Mouse (Mus musculus) MEL (cell line): ENCODE data around the gene Mcu. TPM values are rescaled to one million over a fixed set of nuclear protein-coding genes. Genes with fewer than 3 reads are reported as not detected.

Source experiments
- DNase-seq: peaks from one replicate; pipeline ENCODE4 v3.0.0; 2011; ENCODE audit warnings: low read depth, low spot score
- H3K27ac ChIP-seq: 2 replicates; pipeline ENCODE4 v1.5.1; 2012; ENCODE audit warnings: low read depth, mild to moderate bottlenecking, control low read depth, low read length, moderate library complexity; ENCODE audit not compliant: control insufficient read depth
- H3K27me3 ChIP-seq, 2 experiments: fragments of 150-350 bp in 1 of 2; sonication (generic) in 1 of 2; 2 replicates each; pipeline ENCODE4 v1.6.1; 2012; ENCODE audit warnings: low read length in 2 of 2, mild to moderate bottlenecking in 2 of 2, improper control_type of control experiment in 1 of 2, moderate library complexity in 1 of 2; ENCODE audit not compliant: insufficient read depth in 2 of 2, control insufficient read depth in 1 of 2
- H3K36me3 ChIP-seq, 2 experiments: 2 replicates each; pipeline ENCODE4 v1.6.1; 2012 to 2014; ENCODE audit warnings: low read length in 2 of 2, improper control_type of control experiment in 1 of 2, inconsistent platforms in 1 of 2, mild to moderate bottlenecking in 1 of 2; ENCODE audit not compliant: insufficient read depth in 2 of 2, control insufficient read depth in 1 of 2
- H3K4me1 ChIP-seq, 2 experiments: fragments of 150-350 bp in 1 of 2; sonication (generic) in 1 of 2; 2 replicates each; pipeline ENCODE4 v1.6.1; 2012; ENCODE audit warnings: low read length in 2 of 2, improper control_type of control experiment in 1 of 2, mild to moderate bottlenecking in 1 of 2; ENCODE audit not compliant: insufficient read depth in 2 of 2, control insufficient read depth in 1 of 2
- H3K4me3 ChIP-seq, 2 experiments: fragments of 150-350 bp in 1 of 2; sonication (generic) in 1 of 2; 2 replicates each; pipeline ENCODE4 v1.5.1; 2012; ENCODE audit warnings: low read depth in 2 of 2, low read length in 2 of 2, mild to moderate bottlenecking in 2 of 2, moderate library complexity in 2 of 2, control low read depth in 1 of 2, improper control_type of control experiment in 1 of 2; ENCODE audit not compliant: control insufficient read depth in 1 of 2, insufficient read depth in 1 of 2
- H3K79me2 ChIP-seq: 2 replicates; pipeline ENCODE4 v1.6.1; 2012; ENCODE audit warnings: mild to moderate bottlenecking, low read length, moderate library complexity; ENCODE audit not compliant: control insufficient read depth, poor library complexity, insufficient read depth
- H3K9ac ChIP-seq: 2 replicates; pipeline ENCODE4 v1.6.1; 2012; ENCODE audit warnings: low read depth, mild to moderate bottlenecking, control low read depth, low read length, moderate library complexity; ENCODE audit not compliant: control insufficient read depth, poor library complexity, severe bottlenecking
- H3K9me3 ChIP-seq: fragments of 150-350 bp; sonication (generic); replicated peaks from 2 replicates; pipeline ENCODE4 v1.6.1; 2012; ENCODE audit warnings: mild to moderate bottlenecking, low read length, improper control_type of control experiment, moderate library complexity; ENCODE audit not compliant: insufficient read depth
- BHLHE40 ChIP-seq: IDR thresholded peaks from 2 replicates; pipeline ENCODE4 v1.6.1; 2012; ENCODE audit warnings: low read depth, mild to moderate bottlenecking, inconsistent platforms, low read length, improper control_type of control experiment, borderline replicate concordance
- CHD2 ChIP-seq: IDR thresholded peaks from 2 replicates; pipeline ENCODE4 v1.6.1; 2011; ENCODE audit warnings: low read length, improper control_type of control experiment
- ETS1 ChIP-seq: IDR thresholded peaks from 2 replicates; pipeline ENCODE4 v1.6.1; 2012; ENCODE audit warnings: low read depth, mild to moderate bottlenecking, inconsistent platforms, low read length, improper control_type of control experiment, moderate library complexity
- JUND ChIP-seq: IDR thresholded peaks from 2 replicates; pipeline ENCODE4 v1.6.1; 2011; ENCODE audit warnings: low read depth, mild to moderate bottlenecking, improper control_type of control experiment, low read length
- MAX ChIP-seq: IDR thresholded peaks from 2 replicates; pipeline ENCODE4 v1.6.1; 2011; ENCODE audit warnings: low read length, improper control_type of control experiment
- MAZ ChIP-seq: IDR thresholded peaks from 2 replicates; pipeline ENCODE4 v1.6.1; 2012; ENCODE audit warnings: low read depth, mild to moderate bottlenecking, inconsistent platforms, low read length, improper control_type of control experiment
- MEF2A ChIP-seq: IDR thresholded peaks from 2 replicates; pipeline ENCODE4 v1.6.1; 2014; ENCODE audit warnings: low read depth, mild to moderate bottlenecking, inconsistent platforms, low read length, improper control_type of control experiment; ENCODE audit not compliant: poor library complexity, insufficient replicate concordance, severe bottlenecking; ENCODE audit errors: extremely low read depth
- MYB ChIP-seq: IDR thresholded peaks from 2 replicates; pipeline ENCODE4 v1.6.1; 2011; ENCODE audit warnings: mild to moderate bottlenecking, low read depth, low read length, improper control_type of control experiment
- MYC ChIP-seq: IDR thresholded peaks from 2 replicates; pipeline ENCODE4 v1.6.1; 2011; ENCODE audit warnings: low read depth, mild to moderate bottlenecking, low read length, improper control_type of control experiment, moderate library complexity
- POLR2A ChIP-seq, 2 experiments: IDR thresholded peaks; 2 replicates each; pipeline ENCODE4 v1.6.1; 2011 to 2012; ENCODE audit warnings: low read length in 2 of 2, mild to moderate bottlenecking in 2 of 2, control low read depth in 1 of 2, improper control_type of control experiment in 1 of 2, low read depth in 1 of 2, moderate library complexity in 1 of 2; ENCODE audit not compliant: control insufficient read depth in 1 of 2, insufficient read depth in 1 of 2, poor library complexity in 1 of 2
- POLR2AphosphoS2 ChIP-seq: IDR thresholded peaks from 2 replicates; pipeline ENCODE4 v1.6.1; 2011; ENCODE audit warnings: low read length, improper control_type of control experiment
- RCOR1 ChIP-seq: IDR thresholded peaks from 2 replicates; pipeline ENCODE4 v1.6.1; 2012; ENCODE audit warnings: low read depth, mild to moderate bottlenecking, inconsistent platforms, low read length, improper control_type of control experiment
- SMC3 ChIP-seq: IDR thresholded peaks from 2 replicates; pipeline ENCODE4 v1.6.1; 2011; ENCODE audit warnings: low read depth, low read length, improper control_type of control experiment
- TAL1 ChIP-seq: IDR thresholded peaks from 2 replicates; pipeline ENCODE4 v1.6.1; 2012; ENCODE audit warnings: mild to moderate bottlenecking, inconsistent platforms, low read length, moderate library complexity, mixed read lengths
- TBP ChIP-seq: IDR thresholded peaks from 2 replicates; pipeline ENCODE4 v1.8.0; 2011; ENCODE audit warnings: low read depth, low read length, improper control_type of control experiment
- TCF12 ChIP-seq: IDR thresholded peaks from 2 replicates; pipeline ENCODE4 v1.6.1; 2014; ENCODE audit warnings: low read depth, mild to moderate bottlenecking, inconsistent platforms, low read length, improper control_type of control experiment, moderate library complexity
- ZC3H11A ChIP-seq: IDR thresholded peaks from 2 replicates; pipeline ENCODE4 v1.6.1; 2012; ENCODE audit warnings: low read depth, mild to moderate bottlenecking, inconsistent platforms, low read length, improper control_type of control experiment
- ZMIZ1 ChIP-seq: IDR thresholded peaks from 2 replicates; pipeline ENCODE4 v1.6.1; 2012; ENCODE audit warnings: low read depth, mild to moderate bottlenecking, inconsistent platforms, low read length, improper control_type of control experiment, moderate library complexity
- ZNF384 ChIP-seq: IDR thresholded peaks from 2 replicates; pipeline ENCODE4 v1.6.1; 2012; ENCODE audit warnings: low read depth, mild to moderate bottlenecking, inconsistent platforms, low read length, improper control_type of control experiment
- polyA plus RNA-seq, 2 experiments: library from polyadenylated mRNA; stranded (reverse) in 1 of 2; unstranded in 1 of 2; fragments of >175 nt in 1 of 2; fragments of >200 nt in 1 of 2; gene quantifications; 2 replicates each; pipeline versions ENCODE4 v1.2.1 to v1.2.4; 2012; ENCODE audit warnings: low replicate concordance in 2 of 2, low read depth in 1 of 2; ENCODE audit not compliant: insufficient read length in 2 of 2, insufficient read depth in 1 of 2, missing spikeins in 1 of 2
- total RNA-seq: library from RNA; depleted of rRNA; stranded (reverse); fragments of 300-350 nt; gene quantifications from 2 replicates; pipeline ENCODE4 v1.2.3, GENCODE M21; 2012

The Mcu gene
- total and polyA plus RNA-seq, 3 experiments, result 7.7 to 9.4 TPM; not detected in 1

- H3K79me2 ChIP-seq, result no peaks in the 10 kb centered on the region
- H3K27me3 ChIP-seq, result no peaks in the 10 kb centered on the region
- no peaks in the 10 kb centered on the region for H3K36me3 ChIP-seq
- H3K27ac ChIP-seq, result no peak overlapping the region
- no peaks in the 10 kb centered on the region for H3K9me3 ChIP-seq
- DNase-seq, result no peak
- no peak overlapping the region for H3K9ac ChIP-seq
- H3K4me1 ChIP-seq, result no peaks in the 10 kb centered on the region
- H3K4me3 ChIP-seq, result no peak overlapping the region
- TF ChIP-seq ETS1, result no peak
- no peak for TF ChIP-seq MAZ
- TF ChIP-seq ZMIZ1, result no peak
- no peak for TF ChIP-seq TAL1
Observed at GRCm38 (mm10) chr10:59543351-59543750, 73.1 kb downstream of the Mcu start.

DNA sequence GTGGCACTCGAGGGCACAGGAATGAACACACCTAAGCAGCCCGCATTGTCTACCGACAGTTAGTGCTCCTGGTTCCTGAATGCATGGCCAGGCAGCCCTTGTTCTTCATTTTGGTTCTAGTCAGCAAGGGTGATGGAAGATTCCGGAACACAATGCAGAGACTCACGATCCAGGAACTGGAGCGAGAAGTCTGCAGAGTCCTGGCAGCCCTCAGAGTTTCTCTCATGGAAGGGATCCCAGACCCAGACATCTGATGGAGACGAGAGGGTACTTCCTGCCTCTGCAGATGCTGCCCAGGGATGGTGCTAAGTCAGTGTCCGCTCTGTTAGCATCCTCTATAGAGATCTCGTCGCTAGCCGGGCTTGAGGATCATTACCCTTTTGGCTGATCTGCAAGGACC, 75.0 kb downstream of the Mcu start:
- H3K36me3 ChIP-seq, result no peaks in the 10 kb centered on the region
- no peak overlapping the region for H3K27ac ChIP-seq
- H3K9me3 ChIP-seq, result no peaks in the 10 kb centered on the region
- H3K79me2 ChIP-seq, result no peaks in the 10 kb centered on the region
- H3K9ac ChIP-seq, result no peak overlapping the region
- no peak overlapping the region for H3K4me3 ChIP-seq
- no peaks in the 10 kb centered on the region for H3K4me1 ChIP-seq
- TF ChIP-seq MAX, result no peak
- no peak for TF ChIP-seq ZC3H11A
- no peak for TF ChIP-seq POLR2AphosphoS2
- no peak for TF ChIP-seq ETS1
- no peaks in the 10 kb centered on the region for H3K27me3 ChIP-seq
- no peak for DNase-seq

- H3K36me3 ChIP-seq, result no peaks in the 10 kb centered on the region
- no peak overlapping the region for H3K4me3 ChIP-seq
- H3K27ac ChIP-seq, result no peak overlapping the region
- H3K79me2 ChIP-seq, result no peaks in the 10 kb centered on the region
- H3K4me1 ChIP-seq, result no peaks in the 10 kb centered on the region
- no peak overlapping the region for H3K9ac ChIP-seq
- H3K27me3 ChIP-seq, result no peaks in the 10 kb centered on the region
- DNase-seq, result no peak
- no peak for TF ChIP-seq CHD2
- TF ChIP-seq MYB, result no peak
- TF ChIP-seq ZNF384, result no peak
- no peak for TF ChIP-seq JUND
- no peak for TF ChIP-seq MEF2A
- TF ChIP-seq ZC3H11A, result no peak
- TF ChIP-seq BHLHE40, result no peak
- TF ChIP-seq MYC, result no peak
- TF ChIP-seq TCF12, result no peak
- TF ChIP-seq TBP, result no peak
- no peak for TF ChIP-seq ZMIZ1
- no peak for TF ChIP-seq MAX
- TF ChIP-seq RCOR1, result no peak
- no peak for TF ChIP-seq POLR2A (IDR thresholded peaks at IDR 0.05; ENCODE audit: control insufficient read depth in 1 of 2, insufficient read depth in 1 of 2, low read depth in 1 of 2, low read length in 2 of 2, poor library complexity in 1 of 2)
- no peak for TF ChIP-seq SMC3
- TF ChIP-seq, all 39 proteins: peak for 0
- no peaks in the 10 kb centered on the region for H3K9me3 ChIP-seq
Observed at GRCm38 (mm10) chr10:59540596-59540995, 75.9 kb downstream of the Mcu start.
